Mouse (Mus musculus): ENCODE results near the gene Ctf2.

GRCm38 (mm10) chr7:127765756-127766155, 33.8 kb upstream of the Ctf2 start:
- TF ChIP-seq CTCF (IDR thresholded peaks at IDR 0.05; ENCODE audit: low read depth): no peak
- TF ChIP-seq EP300 (optimal IDR thresholded peaks at IDR 0.05): no peak
